Mouse (Mus musculus): Measurements from ENCODE around the gene Gtf2i. TPM values are rescaled to one million over a fixed set of nuclear protein-coding genes. Genes with fewer than 3 reads are reported as not detected.
A peak's percentile ranks its signal among the peaks of the same experiment; 100 is the strongest.

The Gtf2i gene
- polyA plus RNA-seq, 1 experiment from 2014 or later = 170 TPM

DNA sequence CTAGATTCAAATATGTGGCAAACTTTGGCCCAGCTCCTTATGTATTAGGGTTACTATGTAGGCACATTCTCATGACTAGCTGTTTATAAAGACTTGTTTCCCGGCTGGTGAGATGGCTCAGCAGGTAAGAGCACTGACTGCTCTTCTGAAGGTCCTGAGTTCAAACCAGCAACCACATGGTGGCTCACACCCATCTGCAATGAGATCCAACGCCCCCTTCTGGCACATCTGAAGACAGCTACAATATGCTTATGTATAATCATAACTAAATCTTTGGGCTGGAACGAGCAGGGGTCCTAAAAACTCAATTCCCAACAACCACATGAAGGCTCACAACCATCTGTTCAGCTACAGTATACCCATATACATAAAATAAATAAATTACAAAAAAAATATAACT is 60.8 kb downstream of the Gtf2i start:
- no peak overlapping the region for H3K9ac ChIP-seq
- no peak overlapping the region for H3K4me3 ChIP-seq
- H3K4me1 ChIP-seq = no peaks in the 10 kb centered on the region
- no peak for ATAC-seq (ENCODE audit: insufficient number of reproducible peaks, low FRiP score, low TSS enrichment, low read depth)
- H3K27me3 ChIP-seq = no peaks in the 10 kb centered on the region
- H3K36me3 ChIP-seq = peaks cover 90% of the 10 kb centered on the region
- H3K4me2 ChIP-seq = no peak overlapping the region
- no peak overlapping the region for H3K27ac ChIP-seq
- H3K9me3 ChIP-seq = no peaks in the 10 kb centered on the region
- WGBS = 70% methylated on average over 3 of the region's 3 CpGs

DNA sequence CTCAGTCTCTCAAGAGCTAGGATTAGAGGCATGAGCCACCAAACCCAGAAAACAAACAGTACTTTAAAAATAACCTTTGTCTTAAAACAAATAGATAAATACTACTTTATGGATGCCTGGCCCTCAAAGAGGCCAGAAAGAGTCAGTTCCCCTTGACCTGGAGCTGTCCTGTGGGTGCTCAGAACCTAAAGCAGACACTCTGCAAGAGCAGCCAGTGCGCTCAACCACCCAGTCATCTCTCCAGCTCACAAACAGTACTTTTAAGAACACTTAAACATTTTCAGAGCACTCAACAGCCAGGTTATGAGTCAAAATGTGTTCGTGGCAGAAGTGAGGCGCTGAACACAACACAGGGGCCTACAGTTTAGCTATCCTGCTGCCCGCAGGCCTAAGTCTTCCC is 63.5 kb downstream of the Gtf2i start:
- no peak for ATAC-seq (ENCODE audit: insufficient number of reproducible peaks, low FRiP score, low TSS enrichment, low read depth)
- Histone ChIP-seq H3K4me2 (no peak overlapping the region), H3K4me1 (no peaks in the 10 kb centered on the region), H3K9ac (no peak overlapping the region), H3K27me3 (no peaks in the 10 kb centered on the region), H3K4me3 (no peak overlapping the region), H3K9me3 (no peaks in the 10 kb centered on the region), H3K36me3 (peaks cover 97% of the 10 kb centered on the region), H3K27ac (no peak overlapping the region)
- over 99% methylated on average over 4 of the region's 4 CpGs for WGBS

DNA sequence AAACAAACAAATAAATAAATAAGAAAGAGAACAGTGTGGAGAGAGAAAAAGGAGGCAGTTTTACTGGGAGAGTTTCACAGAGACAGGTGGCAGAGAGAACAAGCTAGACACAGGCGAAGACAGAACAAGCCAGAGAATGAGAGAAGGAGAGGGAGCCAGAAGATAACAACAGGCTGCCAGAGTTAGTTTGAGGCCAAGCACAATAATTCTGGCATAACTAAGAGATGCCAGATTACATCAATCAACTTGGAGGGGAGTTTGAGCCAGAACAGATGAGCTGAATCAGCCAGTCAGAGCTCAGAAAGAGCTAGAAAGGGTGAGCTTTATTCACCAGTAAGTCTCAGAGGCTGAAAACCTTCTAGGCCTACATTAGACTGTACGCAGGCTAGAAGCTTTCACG is 64.0 kb downstream of the Gtf2i start:
- H3K36me3 ChIP-seq = peaks cover 97% of the 10 kb centered on the region
- no peak overlapping the region for H3K4me2 ChIP-seq
- no peak for ATAC-seq (ENCODE audit: insufficient number of reproducible peaks, low FRiP score, low TSS enrichment, low read depth)
- H3K27me3 ChIP-seq = no peaks in the 10 kb centered on the region
- H3K27ac ChIP-seq = no peak overlapping the region
- 89% methylated on average over 3 of the region's 3 CpGs for WGBS
- no peaks in the 10 kb centered on the region for H3K9me3 ChIP-seq
- H3K4me3 ChIP-seq = no peak overlapping the region
- no peak overlapping the region for H3K9ac ChIP-seq
- no peaks in the 10 kb centered on the region for H3K4me1 ChIP-seq

DNA sequence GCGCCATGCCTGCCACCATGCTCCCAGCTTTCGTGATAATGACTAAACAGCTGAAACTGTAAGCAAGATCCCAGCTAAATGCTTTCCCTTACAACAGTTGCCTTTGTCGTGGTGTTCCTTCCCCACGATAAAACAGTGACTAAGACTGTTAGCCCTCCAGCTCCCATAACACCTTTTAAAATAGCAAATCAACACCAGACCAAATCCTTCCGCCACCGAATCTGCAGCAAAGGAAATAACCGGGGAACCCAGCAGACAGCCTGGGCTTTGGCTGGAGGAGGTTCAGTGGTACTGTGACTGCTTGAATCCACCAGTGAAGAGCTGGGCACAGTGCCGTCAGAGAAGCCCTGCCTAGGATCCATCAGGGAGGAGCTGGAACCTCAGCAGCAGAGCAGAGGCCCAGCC is 65.3 kb downstream of the Gtf2i start:
- no peak for ATAC-seq (ENCODE audit: insufficient number of reproducible peaks, low FRiP score, low TSS enrichment, low read depth)
- Histone ChIP-seq H3K4me2 (no peak overlapping the region), H3K27me3 (no peaks in the 10 kb centered on the region), H3K36me3 (peaks cover 97% of the 10 kb centered on the region), H3K4me3 (no peak overlapping the region), H3K27ac (no peak overlapping the region), H3K4me1 (no peaks in the 10 kb centered on the region), H3K9ac (no peak overlapping the region), H3K9me3 (no peaks in the 10 kb centered on the region)
- 69% methylated on average over 8 of the region's 8 CpGs for WGBS

DNA sequence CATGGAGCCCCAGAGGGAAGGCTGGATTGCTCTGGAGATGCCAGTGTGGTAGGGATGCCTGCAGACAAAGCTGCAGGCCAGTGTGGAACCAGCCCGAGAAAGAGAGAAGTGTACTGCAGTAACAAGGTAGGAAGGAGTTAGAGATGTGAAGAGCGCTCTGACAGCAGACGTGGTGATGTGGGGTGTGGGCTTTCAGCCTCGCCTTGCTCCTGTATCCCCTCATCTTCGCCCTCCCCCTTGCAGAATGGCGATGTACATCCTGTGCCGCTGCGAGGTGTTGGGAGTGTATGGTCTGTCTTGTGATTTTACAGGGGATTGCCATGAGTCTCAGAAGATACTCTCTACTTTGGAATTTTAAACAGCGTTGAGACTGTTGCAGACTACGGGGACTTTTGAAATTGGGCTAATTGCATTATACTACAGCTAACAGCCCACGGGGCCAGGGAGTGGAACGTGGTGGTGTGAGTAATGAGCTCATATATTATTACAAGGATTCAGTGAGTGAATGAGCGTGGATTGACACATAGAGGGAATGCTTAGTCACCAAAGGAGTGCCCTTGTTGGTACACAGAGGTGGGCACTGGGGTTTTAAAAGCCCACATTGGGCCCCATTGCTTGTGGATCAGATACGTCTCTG is 65.8 kb downstream of the Gtf2i start:
- Histone ChIP-seq H3K27ac (no peak overlapping the region), H3K36me3 (peaks cover 97% of the 10 kb centered on the region), H3K9me3 (no peaks in the 10 kb centered on the region), H3K9ac (no peak overlapping the region), H3K4me2 (no peak overlapping the region), H3K4me1 (no peaks in the 10 kb centered on the region), H3K4me3 (no peak overlapping the region), H3K27me3 (no peaks in the 10 kb centered on the region)
- WGBS = 80% methylated on average over 14 of the region's 14 CpGs
- ATAC-seq (ENCODE audit: insufficient number of reproducible peaks, low FRiP score, low TSS enrichment, low read depth) = no peak

DNA sequence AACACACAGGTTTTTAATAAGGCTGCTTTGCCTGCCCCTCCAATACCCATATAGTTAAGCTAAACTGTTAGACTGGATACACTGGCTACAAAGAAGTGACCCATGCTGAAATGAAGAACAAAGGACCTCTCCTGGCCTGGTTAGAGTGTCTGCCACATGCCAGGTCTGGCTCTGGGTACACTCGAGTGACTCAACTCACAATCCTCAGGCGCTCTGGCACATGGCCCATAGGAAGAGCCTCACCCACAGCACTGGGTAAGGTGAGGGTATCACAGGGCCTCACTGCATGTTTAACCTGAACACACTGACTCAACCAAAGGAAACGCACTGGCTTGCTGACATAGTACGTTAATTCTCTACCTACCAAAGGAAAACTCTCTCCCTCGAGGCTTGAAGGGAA is 68.4 kb downstream of the Gtf2i start:
- no peak overlapping the region for H3K9ac ChIP-seq
- H3K4me2 ChIP-seq = no peak overlapping the region
- no peak for ATAC-seq (ENCODE audit: insufficient number of reproducible peaks, low FRiP score, low TSS enrichment, low read depth)
- 89% methylated on average over 5 of the region's 5 CpGs for WGBS
- no peaks in the 10 kb centered on the region for H3K4me1 ChIP-seq
- no peak overlapping the region for H3K4me3 ChIP-seq
- no peaks in the 10 kb centered on the region for H3K27me3 ChIP-seq
- no peak overlapping the region for H3K27ac ChIP-seq
- H3K36me3 ChIP-seq = peaks cover 97% of the 10 kb centered on the region
- no peaks in the 10 kb centered on the region for H3K9me3 ChIP-seq

DNA sequence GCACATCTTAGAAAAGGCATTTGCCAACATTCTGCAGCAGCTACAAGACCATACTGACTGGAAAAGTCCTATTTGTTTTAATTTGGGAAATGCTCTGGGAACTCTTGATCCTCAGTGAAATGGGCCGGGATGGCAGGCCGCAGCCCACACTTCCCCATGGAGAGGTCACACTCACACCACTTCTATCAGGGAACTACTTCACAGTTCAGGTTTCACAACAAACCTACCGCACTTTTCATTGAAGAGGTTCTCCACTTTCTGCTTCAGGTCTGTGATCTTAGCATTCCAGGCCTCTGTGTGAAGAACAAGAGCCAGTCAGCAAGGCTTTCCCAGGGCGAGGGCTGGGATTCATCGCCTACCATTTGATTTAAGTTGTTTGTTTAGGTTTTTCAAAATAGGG is 69.7 kb downstream of the Gtf2i start:
- Histone ChIP-seq H3K4me1 (no peaks in the 10 kb centered on the region), H3K4me2 (no peak overlapping the region), H3K27ac (no peak overlapping the region), H3K4me3 (no peak overlapping the region), H3K27me3 (no peaks in the 10 kb centered on the region), H3K9me3 (no peaks in the 10 kb centered on the region), H3K9ac (no peak overlapping the region), H3K36me3 (peaks cover 100% of the 10 kb centered on the region)
- WGBS = 94% methylated on average over 5 of the region's 5 CpGs
- ATAC-seq (ENCODE audit: insufficient number of reproducible peaks, low FRiP score, low TSS enrichment, low read depth) = no peak

DNA sequence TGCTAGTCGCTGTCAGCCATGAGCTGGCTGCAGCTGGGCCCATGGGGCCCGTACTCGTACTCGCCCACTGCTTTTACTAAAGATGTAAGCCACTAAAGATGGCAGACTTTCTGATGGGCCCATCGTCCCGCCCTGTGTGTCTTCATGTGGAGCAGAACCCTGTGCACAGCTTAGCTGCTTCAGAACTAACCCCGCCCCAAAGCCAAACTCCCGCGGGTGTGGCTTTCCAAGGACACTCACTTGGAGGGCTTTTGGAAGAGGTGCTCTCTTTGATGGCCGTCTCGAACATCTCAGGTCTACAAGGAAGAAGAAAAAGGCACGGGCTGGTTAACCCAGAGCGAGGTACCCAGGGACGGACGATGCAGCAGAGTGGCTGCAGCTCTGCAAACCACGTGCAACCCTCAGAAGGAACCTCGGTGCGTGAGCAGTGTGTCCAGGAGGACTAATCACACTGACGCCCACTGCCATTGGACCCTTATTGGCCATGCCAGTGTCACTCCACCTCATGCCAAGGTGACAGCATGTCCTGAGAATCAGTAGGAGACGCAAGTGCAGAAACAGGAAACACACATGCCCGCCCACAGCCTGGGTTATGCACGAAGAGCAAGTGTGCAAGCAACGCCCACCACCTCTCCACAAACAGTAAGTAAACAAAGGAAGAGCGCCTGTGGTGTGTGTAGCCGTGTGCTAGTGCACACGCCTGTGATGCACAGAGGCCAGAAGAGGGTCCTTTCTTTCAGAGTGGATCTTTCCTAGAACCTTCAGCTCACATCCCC is 70.7 kb downstream of the Gtf2i start:
- Histone ChIP-seq H3K27me3 (no peaks in the 10 kb centered on the region), H3K4me2 (no peak overlapping the region), H3K9me3 (no peaks in the 10 kb centered on the region), H3K27ac (no peak overlapping the region), H3K4me3 (no peak overlapping the region), H3K9ac (no peak overlapping the region), H3K4me1 (no peaks in the 10 kb centered on the region), H3K36me3 (peaks cover 100% of the 10 kb centered on the region)
- ATAC-seq (ENCODE audit: insufficient number of reproducible peaks, low FRiP score, low TSS enrichment, low read depth) = no peak
- WGBS = 92% methylated on average over 26 of the region's 26 CpGs

DNA sequence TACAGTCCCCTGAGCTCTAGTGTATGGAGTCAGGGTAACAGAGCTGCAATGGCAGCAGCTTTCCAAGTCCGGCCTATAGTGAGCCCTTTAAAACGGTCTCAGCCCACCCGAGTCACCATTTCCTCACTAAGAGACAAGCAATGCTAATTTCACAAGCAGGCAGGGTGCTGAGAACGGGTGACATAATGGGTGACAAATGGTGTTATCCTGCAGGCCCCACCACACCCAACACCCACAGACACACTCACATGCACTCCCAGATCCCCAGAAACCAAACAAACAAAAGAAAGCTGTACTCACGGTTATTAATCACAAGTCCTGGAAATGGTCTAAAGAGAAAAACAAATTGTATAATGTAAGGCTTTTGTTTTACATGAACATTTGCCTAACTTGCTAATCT is 72.7 kb downstream of the Gtf2i start:
- H3K4me3 ChIP-seq = no peak overlapping the region
- H3K4me1 ChIP-seq = no peaks in the 10 kb centered on the region
- 75% methylated on average over 5 of the region's 5 CpGs for WGBS
- no peak overlapping the region for H3K9ac ChIP-seq
- H3K27ac ChIP-seq = no peak overlapping the region
- no peaks in the 10 kb centered on the region for H3K27me3 ChIP-seq
- no peak for ATAC-seq (ENCODE audit: insufficient number of reproducible peaks, low FRiP score, low TSS enrichment, low read depth)
- H3K36me3 ChIP-seq = peaks cover 100% of the 10 kb centered on the region
- no peaks in the 10 kb centered on the region for H3K9me3 ChIP-seq
- no peak overlapping the region for H3K4me2 ChIP-seq

DNA sequence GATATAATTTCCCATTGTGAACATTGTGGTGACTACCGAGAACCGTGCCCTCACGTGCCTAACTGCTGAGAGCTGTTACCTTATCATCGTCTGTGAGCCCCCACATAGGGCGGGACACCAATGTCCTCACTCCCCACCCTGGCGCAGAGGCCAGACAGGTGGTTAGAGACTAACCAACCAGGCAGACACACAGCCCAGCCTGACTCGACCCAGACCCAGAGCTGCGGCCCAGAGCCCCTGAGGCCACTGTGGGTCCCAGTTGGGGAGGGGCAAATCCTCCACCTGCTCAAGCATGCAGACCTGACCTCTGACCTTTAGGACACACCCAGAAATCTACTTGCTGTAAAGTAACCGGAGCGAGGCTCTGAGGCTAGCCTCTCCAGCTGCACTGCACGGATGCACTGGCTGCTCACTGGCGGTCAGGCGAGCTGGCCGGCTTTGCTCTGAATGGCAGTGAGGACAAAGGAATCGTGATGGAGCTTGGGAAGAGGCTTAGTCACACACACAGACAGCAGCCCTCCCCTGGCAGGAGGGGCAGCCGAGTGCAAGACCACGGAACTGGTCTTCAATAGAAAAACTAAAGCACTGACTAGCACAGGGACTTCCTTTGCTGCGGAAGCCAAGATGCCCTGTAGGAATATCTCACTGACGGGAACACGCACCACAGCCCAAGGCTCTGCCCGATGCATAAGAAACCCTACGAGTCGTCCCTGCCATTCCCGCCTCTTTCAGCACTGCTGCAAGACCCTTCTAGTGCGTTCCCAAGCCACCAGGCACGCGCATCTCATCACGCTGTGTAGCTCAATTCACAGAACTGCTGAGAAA is 76.4 kb downstream of the Gtf2i start:
- WGBS = 89% methylated on average over 28 of the region's 28 CpGs
- no peak for ATAC-seq (ENCODE audit: insufficient number of reproducible peaks, low FRiP score, low TSS enrichment, low read depth)
- peaks cover 29% of the 10 kb centered on the region for H3K4me1 ChIP-seq
- no peak overlapping the region for H3K4me3 ChIP-seq
- no peaks in the 10 kb centered on the region for H3K27me3 ChIP-seq
- H3K4me2 ChIP-seq = no peak overlapping the region
- no peak overlapping the region for H3K27ac ChIP-seq
- H3K9me3 ChIP-seq = no peaks in the 10 kb centered on the region
- no peak overlapping the region for H3K9ac ChIP-seq
- peaks cover 78% of the 10 kb centered on the region for H3K36me3 ChIP-seq

DNA sequence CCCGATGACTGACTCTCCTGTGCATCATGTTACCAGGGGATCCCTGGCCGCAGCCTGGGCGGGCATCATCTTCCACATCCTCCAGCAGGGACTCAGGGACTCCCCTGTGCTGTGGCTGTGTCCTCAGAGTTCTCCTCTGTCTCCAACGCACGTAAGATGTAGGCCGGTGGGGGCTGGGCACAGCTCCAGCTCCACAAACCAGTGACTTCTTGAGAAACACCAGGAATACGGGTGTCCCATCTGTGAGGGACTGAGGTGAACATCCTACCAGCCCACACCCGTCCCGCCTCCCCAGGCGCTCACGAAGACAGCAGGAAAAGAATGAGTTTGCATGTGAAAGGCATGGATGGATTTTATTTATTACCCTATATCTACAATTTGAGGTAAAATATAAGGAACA is 77.1 kb downstream of the Gtf2i start:
- Histone ChIP-seq H3K27me3 (no peaks in the 10 kb centered on the region), H3K36me3 (peaks cover 71% of the 10 kb centered on the region), H3K4me3 (no peak overlapping the region), H3K9me3 (no peaks in the 10 kb centered on the region), H3K4me2 (no peak overlapping the region), H3K4me1 (peaks cover 36% of the 10 kb centered on the region), H3K9ac (no peak overlapping the region), H3K27ac (peak overlapping the region; percentile 17; the same call in 1 of the 2 replicates)
- 88% methylated on average over 11 of the region's 11 CpGs for WGBS
- ATAC-seq (ENCODE audit: insufficient number of reproducible peaks, low FRiP score, low TSS enrichment, low read depth) = no peak

DNA sequence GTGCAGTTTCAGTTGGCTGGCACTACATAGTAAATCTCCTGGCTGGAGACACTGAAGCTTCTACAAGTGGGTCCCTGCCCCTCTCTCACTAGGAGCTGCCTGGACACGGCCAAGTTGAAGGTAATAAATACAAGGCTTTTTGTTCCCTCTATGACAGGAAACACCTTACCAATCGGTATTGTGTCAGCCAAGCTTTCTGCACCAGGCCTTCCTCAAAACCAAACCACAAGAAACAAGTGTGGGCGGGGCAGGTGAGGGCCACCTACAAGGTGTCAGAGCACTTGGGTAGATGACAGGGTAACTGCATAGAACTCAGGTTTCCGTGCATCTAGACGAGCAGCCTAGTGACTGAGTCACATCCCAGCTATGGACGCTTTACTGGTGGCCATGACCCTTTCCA is 77.8 kb downstream of the Gtf2i start:
- 78% methylated on average over 6 of the region's 6 CpGs for WGBS
- Histone ChIP-seq H3K9me3 (no peaks in the 10 kb centered on the region), H3K4me3 (no peak overlapping the region), H3K27me3 (no peaks in the 10 kb centered on the region), H3K4me1 (peaks cover 41% of the 10 kb centered on the region), H3K27ac (peak overlapping the region; percentile 17; the same call in 1 of the 2 replicates), H3K9ac (no peak overlapping the region), H3K36me3 (peaks cover 64% of the 10 kb centered on the region), H3K4me2 (no peak overlapping the region)
- no peak for ATAC-seq (ENCODE audit: insufficient number of reproducible peaks, low FRiP score, low TSS enrichment, low read depth)
